Mouse (Mus musculus) erythroblast, adult 5-6 weeks (primary cell): ENCODE data around the gene Bbx. TPM values are rescaled to one million over a fixed set of nuclear protein-coding genes. Genes with fewer than 3 reads are reported as not detected.

ENCODE experiments used
- ATAC-seq: replicated peaks from 2 replicates; pipeline ENCODE4 v1.8.0; 2016; ENCODE audit warnings: moderate number of reproducible peaks, mild to moderate bottlenecking, moderate TSS enrichment, inconsistent platforms; ENCODE audit not compliant: poor library complexity, low FRiP score, severe bottlenecking
- total RNA-seq, 2 experiments: library from RNA; stranded (forward) in 1 of 2; stranded (reverse) in 1 of 2; fragments of 150-400 nt in 1 of 2; fragments of 200-764, 138-1000 nt in 1 of 2; gene quantifications; 2 replicates each; pipeline versions ENCODE4 v1.2.3 to v1.2.4; 2015 to 2017; ENCODE audit warnings: low replicate concordance in 2 of 2

The Bbx gene
- total RNA-seq, 2 experiments from 2014 or later: 5.2 to 5.3 TPM

DNA sequence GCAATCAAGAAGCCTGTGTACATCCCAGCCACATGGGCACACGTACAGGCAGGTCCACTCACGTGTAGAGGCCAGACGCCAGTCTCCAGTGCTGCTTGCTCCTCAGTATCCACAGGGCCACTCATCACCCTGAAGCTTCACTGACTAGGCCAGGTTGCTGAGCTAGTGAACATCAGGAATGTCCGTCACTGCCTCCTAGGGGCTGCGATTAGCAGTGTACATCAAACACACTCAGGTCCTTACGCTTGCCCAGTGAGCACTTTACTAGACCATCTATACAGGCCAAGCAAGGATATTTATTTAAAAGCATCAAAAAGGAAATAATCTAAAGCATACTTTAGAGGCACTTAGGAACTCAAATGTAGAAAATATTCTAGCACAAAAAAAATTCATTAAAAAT lies 107.9 kb downstream of the Bbx start:
- ATAC-seq: no peak

DNA sequence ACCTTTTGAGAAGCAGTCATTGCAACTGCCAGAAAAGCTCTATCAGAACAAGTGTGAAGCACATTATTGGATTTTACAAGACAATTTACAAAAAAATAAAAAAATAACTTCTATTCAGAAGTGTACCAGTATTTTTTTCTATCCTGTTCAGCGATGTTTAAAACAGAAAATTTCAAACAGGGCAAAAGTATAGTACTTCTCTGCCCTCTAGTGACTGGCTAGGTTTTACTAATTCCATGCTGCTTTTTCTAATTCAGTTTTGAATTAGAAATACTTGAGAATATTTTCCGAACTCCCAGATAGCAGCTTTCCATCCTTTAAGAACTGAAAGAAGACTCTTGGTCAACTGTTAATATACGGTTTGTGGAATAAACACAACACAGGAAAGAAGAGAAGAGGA lies 110.8 kb downstream of the Bbx start:
- ATAC-seq: no peak

DNA sequence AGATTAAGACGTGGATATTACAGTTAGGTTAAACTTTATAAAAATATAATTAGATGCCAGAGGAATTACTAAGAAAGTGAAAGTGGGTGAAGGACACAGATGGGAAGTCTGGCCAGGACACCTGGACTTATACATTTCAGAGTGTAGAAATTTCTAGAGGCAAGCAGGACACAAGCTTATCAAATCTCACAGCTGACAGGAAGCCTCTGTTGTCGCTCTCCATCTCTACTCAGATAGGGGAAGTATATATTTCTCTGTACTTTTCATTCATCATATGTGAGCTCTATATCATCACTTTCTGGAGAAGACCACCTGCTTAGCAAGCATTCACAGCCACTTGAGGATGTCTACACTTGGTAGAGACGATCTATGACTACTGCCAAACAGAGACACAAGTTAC lies 113.9 kb downstream of the Bbx start:
- no peak for ATAC-seq

DNA sequence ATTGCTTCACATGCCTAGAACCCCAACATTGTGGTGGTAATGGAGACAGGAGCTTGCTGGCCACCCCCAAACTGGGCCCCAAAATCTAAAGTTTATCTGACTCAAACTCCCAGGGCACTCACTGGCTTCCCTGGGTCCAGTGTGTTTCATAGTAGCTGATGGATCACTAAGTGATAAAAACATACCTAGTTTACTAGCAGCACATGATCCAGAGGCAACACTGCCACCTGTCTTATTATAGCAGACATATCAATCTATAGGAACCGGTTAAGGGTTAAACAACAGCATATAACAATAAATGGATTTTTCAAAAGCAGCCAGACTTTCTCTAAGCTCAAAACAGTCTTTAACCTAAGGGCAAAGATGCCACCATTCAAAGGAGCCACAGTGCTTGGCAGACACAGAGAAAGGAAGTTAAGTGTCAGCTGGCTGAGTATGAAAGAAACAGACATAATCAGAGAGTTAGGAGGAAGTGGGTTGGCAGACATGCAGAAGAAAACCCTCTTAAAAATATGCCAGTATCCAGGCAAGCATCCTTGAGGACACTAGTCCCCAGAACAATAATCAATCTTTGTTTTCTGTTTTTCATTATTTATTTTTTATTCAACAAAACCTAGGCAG lies 116.7 kb downstream of the Bbx start:
- ATAC-seq: no peak

DNA sequence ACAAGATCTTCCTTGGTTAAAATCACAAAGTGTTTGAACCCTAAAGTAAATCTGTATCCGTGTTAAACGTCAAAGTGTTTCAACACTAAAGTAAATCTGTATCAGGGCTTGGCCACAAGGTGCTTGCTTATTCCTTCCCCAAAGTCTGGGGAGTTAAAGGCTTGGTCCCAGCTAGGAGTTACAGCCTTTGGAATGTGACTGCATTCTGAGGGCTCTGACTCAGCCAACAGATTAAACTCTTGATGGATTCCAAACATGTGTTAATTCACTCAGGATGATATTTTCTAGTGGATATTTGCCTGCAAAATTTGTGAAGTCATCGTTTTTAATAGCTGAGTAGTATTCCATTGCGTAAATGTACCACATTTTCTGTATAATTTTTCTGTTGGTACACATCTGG lies 120.6 kb downstream of the Bbx start:
- no peak for ATAC-seq

DNA sequence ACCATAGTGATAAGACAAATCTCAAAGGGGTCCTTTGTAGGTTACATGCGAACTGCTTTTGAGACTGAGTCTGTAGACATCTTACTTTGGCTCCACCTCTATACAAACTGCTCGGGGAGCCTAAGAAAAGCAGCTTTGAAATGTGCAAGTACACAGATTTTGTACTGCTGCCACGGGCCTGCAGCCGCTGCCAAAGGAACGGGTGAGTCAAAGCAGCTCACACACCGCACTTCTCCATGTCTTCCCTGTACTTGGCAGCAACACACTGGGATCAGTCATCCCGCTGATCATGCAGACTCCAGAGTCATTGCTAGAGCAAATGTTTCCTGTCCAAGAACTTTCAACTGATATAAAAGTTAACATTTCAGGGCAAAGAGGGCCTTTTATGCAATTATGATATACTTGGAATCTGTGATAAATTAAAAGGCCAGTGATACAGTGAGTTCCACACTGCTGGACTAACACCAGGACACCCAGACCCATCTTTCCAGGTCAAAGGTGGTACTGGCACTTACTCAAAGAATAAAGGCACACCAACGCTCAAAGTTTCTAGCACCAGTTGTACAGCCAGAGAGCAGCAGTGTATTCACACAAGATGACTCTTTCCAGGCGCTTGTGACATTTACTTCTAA lies 122.7 kb downstream of the Bbx start:
- ATAC-seq: no peak

DNA sequence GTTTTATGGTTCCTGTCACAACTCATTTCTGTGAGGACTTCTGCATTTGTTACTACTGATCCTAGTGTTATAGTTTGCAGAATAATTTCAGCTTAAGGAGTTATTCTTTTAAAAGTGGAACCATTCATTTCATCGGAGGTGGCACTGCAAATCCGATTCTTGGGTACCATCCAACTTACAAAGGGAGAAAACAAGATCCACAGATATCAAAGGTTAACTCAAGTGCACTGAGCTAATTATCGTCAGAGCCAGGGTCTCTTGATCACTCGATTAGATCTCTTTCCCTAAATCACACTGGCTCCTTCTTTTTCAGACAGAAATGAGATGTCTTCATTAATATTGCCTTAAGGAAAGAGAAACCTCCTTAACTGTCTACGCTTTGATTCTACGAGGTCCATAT lies 123.9 kb downstream of the Bbx start:
- no peak for ATAC-seq

DNA sequence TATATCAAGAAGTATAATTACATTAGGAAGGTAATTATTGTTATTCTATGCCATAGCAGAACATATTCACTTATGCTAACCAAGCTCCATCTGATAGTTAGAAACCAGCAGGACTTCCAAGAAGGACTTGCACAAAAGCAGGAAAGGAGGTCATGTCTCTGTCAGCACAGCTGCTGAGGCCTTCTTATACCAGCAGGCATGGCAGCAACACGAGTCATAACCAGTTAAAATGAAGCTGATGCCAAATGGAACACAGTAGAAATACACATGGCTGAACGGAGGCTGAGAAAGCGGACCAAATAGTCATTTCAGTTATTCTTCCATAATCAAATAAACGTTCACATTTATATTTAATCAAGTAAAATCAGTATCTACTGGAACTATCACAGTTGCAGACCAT lies 125.0 kb downstream of the Bbx start:
- ATAC-seq: no peak

DNA sequence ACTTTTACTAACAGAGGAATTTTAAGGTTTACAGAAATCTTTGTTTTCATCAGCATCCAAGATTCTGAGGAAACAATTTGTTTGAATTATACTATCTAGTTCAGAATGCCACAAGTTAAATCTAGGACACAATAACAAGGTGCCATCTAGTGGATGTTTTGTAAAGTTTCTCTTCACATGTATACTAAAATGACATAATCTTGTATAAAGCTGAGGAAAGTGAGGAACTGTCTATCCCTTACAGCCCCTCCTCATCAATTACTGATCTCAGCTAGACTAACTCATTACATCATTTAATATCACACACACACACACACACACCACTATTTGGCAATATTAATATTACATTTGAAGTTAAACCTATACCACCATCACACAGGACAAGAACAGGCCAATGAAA lies 125.5 kb downstream of the Bbx start:
- no peak for ATAC-seq

DNA sequence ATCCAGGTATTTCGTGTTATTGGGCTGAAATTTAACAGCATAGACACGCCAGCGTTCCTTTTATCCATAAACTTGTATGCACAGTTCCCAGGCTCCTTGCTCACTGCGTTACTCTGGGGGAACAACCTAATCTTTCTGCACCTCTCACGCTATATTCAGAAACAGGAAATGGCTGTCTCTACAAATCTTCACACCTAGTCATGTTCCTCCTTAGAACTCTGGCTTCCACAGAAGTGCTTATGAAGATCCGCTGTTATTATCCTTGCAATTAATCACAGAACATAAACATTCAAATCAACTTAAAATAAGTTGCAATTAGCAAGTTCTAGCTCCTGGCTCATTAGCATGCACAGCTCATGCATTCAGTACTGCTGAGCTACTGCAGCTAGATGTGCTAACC lies 127.0 kb downstream of the Bbx start:
- ATAC-seq: no peak

DNA sequence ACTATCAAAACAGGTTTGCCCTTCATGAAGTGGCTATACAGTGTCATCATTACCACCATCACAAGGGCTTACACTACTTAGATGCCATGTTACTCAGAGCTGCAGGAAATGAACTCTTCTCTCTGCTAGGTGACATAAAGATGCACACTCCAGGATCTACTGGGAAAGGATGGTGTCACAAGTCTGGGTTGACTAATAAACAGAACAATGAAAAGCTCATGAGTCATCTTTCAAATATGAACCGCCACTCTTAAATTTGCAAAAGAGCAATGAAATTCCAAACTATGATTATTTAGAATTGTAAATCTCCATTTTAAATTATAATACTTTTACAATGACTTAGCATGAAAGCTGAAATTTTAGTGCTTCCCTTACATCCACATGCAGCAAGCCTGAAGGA lies 129.6 kb downstream of the Bbx start:
- no peak for ATAC-seq

DNA sequence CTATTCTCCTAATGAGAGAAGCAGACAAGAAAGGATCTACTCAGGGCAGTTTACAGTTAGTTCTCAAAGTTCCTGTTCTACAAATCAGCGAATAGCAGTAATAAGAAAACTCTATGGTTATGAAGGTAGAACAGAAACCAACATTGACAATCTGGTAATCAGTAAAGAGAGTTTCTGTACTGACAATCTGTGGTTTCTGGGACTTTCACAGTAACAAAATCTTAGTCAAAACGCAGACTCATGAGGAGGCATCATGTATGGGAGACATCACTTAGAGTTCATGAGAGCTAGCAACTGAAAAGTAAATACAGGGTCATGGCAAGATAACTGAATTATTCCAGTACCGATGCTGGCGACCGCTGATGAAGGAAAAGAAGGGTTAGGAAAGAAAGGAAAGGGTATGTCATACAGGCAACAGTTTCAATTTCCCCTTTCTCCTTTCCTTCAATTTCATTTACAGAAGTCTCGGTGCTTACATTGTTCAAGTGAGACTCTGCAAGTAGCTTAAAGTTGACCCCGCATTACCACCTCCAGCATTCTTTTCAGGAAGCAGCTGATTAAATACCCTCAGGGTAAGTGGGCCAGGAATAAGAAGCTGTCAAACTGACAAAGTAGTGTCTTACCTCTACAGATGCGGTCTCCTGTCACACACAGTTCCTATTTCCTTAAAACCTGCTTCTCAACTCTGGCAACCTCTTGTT lies 133.3 kb downstream of the Bbx start:
- no peak for ATAC-seq

DNA sequence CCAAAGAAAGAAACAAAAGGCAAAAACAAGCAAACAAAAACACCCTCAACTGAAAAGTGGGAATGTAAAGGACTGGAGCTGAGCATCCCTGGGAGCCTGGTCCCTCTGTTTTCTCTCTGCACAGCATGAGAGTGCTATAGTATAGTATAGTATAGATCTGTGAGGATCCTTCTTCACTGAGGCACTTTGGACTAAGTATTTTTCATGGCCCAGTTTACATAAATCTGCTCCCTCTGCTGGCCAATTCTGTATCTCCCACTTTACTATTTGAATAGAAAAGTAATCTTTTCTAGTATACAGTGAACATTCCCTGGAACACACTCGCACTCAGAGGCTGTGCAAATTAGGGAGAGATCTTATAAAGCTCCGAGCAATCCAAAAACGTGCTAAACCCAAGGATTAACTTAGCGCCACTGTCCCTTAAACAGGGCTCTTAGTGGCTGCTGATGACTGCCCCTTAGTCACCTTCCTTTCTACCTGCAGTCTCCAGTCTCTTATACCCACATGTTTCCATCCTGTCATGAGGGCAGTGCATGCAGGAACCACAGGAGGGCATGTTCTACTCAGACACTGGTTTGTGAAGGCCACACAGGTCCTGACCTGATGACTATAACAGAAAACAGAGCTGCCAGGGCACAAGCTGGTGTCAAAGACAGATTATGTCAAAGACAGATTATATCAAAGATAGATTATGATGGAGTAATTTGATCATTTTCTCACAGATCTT lies 138.5 kb downstream of the Bbx start:
- no peak for ATAC-seq

DNA sequence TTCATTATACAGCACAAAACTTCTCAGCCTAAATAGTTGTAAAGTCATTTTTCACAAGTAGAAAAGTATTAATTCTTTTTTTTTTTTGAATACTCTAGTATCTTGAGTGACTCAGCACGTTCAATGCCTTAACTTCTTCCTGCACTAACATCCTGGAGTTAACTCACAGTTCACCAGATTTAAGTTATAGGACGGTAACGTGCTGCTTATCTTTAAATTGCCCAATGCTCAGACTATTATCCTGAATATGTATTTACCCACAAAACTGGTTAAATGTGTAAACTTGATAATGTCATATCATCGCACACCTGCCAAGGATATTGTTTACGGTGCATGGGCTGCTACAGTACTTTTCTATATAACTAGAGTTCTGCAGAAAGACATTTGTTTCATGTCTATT lies 139.4 kb downstream of the Bbx start:
- no peak for ATAC-seq

DNA sequence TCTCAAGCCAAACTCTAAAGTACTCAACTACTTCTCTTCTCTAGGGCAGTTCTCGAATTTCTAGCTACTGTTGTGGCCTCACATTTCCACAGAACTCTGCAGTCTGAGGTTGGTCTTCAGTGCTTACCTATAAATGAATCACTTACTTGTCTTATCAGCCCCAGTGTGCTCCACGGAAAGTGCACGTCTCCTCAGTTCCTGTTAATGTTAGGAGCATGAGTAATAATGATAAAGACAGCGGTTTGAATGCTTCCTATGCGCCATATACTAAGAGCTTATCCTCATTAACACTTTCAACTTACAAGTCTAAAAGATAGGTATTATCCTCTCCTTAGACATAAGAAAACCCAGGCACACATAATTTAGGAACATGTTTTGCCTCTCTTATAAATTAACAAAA lies 142.4 kb downstream of the Bbx start:
- ATAC-seq: no peak

DNA sequence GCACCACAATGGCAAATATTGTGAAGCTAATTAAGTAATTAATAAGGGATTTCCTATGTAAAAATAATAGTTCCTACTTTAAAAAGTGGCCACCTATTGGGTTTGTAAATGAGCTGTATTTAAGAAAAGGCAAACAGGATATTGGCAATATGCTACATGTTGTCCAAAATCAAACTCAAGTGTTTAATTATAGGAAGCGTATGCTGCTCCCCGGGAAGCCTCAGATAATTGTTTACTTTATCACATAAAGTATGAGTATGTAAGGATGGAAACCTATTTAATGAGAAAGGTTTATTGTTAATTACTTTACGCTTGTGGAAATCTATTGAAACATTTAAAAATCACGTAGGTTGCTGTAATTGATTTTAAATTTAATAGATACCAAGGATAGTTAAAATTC lies 159.4 kb downstream of the Bbx start:
- ATAC-seq: no peak

DNA sequence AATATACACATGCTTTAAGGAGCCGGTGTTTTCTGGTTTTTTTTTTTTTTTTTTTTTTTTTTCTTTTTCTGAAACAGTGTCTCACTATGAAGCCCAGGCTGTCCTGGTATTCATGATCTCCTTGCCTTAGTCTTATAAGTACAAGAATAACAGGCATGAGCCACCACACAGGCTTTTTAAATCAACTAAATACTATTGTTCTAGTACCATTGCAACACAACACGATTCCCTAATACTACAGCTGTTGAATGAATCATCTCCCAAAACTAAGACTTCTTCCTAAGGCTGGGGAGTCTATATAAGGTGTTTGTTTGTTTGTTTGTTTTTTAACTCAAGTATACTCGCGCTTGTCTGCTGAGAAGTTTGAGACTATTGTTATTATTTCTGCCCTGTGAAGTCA lies 169.5 kb downstream of the Bbx start:
- ATAC-seq: no peak

DNA sequence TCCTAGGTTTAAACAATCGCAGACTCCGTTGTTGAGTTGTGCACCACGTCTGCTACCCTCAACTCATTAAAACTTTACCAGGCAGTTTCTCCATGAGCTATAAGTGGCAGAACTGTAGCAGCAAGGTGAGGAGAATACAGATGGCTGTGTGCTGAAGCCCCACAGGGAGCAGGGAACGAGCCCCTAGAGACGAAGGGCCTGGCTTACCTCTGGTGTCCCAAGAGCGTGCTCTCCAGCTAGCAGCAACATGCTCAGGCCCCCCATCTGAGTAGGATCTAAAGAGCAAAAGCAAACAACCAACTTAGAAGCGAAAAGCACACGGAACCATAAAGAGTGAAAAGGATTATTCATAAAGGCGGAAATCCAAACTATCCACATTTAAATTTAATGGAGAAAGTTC lies 170.0 kb downstream of the Bbx start:
- no peak for ATAC-seq

DNA sequence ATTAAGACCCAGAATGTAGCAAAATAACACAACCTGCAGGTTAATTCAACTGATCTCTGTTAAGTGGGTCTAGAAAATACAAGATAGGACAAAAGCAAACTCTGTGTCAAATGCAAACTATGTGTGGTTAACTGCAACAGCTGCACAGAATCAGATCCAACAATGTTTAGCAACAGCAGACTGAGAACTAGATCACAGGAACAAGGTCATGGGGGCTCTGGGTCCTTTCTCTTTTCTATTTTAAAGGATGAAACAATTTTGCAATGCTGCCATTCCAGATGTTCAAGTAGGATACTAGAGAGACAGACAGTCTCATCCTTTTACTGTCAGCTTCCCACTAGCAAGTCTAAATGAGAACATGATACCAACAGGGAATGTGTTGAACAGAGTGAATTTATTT lies 170.4 kb downstream of the Bbx start:
- no peak for ATAC-seq

DNA sequence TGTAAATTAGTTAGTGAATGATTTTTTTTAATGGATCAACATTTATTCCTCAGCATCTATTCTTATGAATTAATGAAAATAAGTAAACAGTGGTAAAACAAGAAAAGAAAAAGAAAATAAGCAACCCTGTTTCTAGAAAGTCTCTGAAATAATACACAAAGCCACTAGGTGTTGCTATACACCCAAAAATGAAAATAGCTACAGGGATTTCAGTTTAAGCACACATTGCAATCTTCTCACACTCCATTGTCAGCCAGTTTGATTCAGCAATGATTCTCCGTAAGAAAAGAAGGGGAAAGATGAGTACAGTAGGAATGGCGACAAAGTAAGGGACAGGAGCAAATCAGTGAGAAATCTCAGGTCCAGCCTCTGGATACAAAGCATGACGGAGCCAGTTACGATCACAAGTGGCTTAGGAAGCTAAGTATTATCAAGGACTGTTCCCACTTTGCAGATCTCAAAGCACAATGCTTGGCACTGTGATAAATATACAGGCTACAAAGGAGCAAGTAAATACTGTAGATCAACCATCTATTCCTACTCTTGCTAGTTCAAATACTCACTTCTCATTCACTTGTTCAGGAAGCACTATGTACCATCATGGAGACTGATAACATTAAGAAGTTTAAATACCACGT lies 177.5 kb downstream of the Bbx start:
- no peak for ATAC-seq
